Mouse (Mus musculus) megakaryocyte, embryonic 14.5 days (primary cell): ENCODE data around the gene Bcl7b.

Experiments used
- FLI1 ChIP-seq: IDR thresholded peaks from 2 replicates; pipeline ENCODE4 v1.6.1; 2012; ENCODE audit warnings: low read length, inconsistent platforms, mixed read lengths
- GATA1 ChIP-seq: IDR thresholded peaks from 3 replicates; pipeline ENCODE4 v1.6.1; 2012; ENCODE audit warnings: mixed read lengths, low read length, inconsistent platforms, borderline replicate concordance

- TF ChIP-seq FLI1, result no peak
- TF ChIP-seq GATA1, result no peak
Measured at GRCm38 (mm10) chr5:135149053-135149819, 18.8 kb upstream of the Bcl7b start, which contains the start of gene Tbl2.
